Mouse (Mus musculus) ovary, postnatal 36 days (tissue): ENCODE measurements around the gene Apbb2.

Source experiments
- DNase-seq: peaks from one replicate; pipeline ENCODE4 v3.0.0; 2022; ENCODE audit warnings: low spot score, mixed read lengths

Gene Apbb2

DNA sequence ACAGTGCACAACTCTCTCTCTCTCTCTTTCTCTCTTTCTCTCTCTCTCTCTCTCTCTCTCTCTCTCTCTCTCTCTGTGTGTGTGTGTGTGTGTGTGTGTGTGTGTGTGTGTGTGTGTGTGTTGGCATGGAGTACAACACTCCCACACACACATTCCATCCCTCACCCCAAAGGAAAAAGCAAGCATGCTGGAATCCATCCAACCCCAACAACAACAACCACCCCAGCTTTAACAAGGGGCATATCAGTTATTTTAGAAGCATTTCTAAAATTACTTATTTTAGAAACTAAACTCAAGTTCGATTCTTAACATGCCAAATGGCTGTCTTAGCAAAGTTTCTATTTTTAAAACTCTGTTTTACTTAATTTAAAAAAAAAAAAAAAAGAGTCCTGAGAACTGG is 68.9 kb downstream of the Apbb2 start:
- no peak for DNase-seq

DNA sequence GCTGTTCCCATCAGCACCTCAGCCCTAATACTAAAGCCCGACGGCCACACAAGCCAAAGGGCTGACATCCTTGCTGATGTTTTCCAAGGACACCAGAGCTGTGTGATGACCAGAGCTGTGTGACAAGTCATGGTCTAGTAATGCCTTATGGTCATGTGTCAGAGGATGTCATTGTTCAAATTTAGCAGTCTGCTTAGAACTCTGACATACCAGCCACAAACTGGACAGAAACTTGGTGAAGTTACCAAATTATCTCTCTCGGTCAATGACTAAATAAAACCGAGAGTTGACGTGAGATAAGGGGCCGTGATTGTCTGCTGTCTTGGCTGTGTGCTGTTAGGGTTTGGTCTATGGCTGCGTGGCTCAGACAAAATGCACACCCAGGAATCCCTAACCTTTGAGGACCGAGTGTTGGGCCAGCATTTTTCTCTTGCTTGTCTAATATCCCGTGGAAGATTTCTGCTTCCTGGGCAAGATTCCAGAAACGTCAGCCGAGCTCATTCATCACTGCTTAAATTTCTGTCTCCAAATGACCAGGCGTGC is 71.5 kb downstream of the Apbb2 start:
- DNase-seq = peak; percentile 22

DNA sequence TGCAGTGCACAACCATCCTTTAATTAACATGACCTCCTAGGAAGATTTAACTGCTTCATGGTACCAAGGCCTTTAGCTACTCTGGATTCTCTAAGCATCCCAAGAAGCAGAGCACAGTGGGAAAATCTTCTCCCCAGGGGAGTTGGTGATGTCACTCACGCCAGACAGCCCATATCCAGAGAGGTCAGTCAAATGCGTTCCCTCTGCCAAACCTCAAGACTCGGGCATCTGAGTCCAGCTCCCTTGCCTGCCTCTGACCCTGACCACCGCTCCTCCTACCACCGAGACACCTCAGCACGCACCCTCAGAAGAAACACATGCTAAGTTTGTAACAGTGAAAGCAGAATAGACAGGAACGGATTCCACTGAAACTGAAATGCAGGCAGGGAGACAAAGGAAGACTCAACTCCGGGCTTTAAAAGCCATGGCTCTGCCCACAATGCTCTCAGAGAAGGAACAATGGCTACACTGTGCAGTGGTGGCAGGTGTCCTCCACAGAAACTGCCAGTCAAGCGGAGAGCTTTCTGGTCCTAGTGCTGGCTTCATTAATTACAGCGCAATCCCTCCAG is 72.9 kb downstream of the Apbb2 start:
- no peak for DNase-seq

DNA sequence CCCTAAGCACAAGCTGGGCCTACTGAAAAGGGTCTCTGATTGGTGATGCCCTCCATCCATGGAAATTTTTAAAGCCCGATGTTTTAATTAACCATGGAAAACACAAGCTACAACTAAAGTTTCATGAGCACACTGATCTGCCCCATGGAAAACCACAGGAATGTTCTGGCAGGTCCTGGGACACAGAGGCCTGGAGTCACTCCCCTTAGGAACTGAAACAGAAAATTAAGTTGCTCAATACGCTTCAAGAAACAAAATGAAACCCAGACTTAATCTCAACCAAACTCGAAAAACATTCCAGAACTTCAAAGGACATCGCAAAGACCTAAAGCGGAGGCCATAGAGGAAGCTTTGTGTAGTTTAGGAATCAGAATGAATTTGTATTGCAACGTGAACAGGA is 74.8 kb downstream of the Apbb2 start:
- DNase-seq = no peak

DNA sequence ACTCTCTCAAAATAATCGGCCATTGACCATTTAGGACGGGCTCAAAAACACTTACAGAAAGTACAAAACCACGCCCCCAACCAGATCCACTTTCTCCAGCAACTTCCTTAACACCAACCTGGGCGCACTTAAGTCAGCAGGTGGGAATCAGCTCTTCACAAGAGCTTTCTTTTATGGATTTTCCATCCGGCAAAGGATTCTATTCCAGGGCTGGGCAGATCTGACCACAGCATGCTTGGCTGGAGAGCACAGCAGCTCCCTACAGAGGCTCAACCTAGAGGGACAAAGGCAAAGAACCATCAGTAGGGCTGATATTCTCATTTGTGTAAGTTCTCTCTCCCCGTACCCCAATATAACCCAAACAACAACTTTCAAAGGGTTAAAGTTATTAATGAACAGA is 75.2 kb downstream of the Apbb2 start:
- no peak for DNase-seq

DNA sequence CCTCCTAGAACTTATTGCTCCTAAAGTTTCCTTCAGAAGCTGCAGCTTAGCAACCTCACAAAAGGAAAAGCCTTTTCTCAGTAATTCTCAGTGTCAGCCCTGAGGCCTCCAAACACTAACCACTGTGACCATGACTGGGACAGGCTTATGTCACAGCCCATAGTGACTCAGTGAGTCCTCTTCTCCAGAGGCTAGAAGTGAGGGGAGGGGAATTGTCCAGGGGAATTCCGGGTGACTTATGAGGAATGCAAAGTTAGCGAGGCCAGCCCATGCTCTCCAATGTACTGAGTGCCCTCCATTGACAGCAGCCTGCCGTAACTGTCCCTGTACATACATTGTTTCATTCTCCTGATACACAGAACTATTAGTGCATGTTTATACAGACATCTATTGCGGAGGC is 76.1 kb downstream of the Apbb2 start:
- DNase-seq = no peak

DNA sequence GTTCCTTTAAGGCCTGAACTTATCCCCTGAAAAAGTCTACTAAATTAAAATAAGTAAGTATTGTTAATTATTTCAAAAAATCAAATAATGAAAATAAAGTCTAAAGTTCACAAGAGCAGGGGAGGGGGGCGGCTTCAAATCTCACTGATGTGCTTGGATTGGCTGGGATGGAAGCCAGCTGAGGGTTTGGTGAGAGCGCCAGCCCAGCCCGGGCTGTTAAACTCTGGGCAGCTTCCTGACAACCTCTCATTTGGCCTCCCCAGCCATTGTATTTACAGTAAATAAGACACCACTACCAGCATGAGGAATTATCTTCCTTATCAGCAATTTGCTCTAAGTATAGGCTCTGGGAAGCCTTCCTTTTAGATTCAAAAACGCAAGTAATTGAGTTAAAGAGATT is 77.2 kb downstream of the Apbb2 start:
- DNase-seq = no peak

DNA sequence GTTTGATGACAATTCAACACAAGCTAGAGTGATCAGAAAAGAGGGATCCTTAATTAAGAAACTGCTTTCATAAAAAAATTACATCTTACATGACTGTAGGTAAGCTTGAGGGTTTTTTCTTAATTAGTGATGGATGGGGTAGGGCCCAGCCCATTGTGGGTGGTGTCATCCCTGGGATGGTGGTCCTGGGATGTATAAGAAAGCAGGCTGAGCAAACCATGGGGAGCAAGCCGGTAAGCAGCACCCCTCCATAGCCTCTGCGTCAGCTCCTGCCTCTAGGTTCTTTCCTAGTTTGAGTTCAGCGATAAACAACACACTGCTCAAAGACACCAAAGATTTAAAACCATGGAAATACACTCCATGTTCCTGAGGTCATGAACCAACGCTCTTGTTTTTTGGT is 78.3 kb downstream of the Apbb2 start:
- no peak for DNase-seq

DNA sequence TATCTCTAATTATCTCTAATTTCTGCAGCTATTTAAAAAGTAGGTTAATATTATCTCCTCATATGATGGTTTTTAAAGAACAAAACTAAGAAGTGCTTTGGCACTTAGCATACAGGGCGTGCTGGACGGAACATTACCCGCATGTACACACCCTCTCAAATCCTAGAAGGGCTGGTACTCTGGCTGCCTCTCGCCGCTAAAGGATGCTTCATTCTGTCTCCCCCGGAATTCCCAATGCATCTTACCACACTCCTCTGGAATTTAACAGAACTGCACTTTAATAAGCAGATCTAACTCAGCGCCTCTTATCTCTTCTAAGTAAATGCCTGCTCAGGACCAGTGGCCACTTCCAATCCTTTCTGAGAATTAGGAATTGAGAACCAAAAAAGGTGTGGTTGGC is 80.8 kb downstream of the Apbb2 start:
- no peak for DNase-seq

DNA sequence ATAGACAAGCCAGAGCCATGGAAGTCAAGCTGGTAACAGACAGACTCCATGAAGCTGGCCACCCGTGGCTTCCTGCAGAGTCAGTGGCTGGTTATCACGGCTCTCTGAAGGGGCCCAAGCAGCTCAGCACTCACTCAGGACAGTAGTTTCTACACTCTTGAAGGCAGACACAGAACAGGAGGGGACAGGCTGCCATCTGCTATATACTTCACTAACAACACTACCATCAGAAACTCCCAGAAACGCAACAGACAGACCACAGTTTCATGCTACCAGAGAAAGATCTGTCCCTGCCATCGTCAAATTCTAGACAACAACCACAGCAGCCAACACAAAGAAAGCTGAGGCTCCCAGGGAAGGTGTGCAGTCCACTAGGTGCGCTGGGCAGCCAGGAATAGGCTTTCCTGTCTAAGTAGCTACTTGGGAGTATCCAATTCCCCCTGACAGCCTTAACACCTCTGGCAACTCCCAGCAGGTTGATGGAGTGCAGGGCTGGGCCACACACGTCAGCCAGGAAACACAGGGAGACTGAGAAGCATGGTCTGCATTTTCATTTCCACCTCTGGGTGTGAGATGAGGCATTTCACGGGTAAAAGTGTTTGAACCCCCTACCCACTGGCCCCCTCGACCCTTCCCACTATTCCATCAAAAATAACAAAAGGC is 81.8 kb downstream of the Apbb2 start:
- no peak for DNase-seq

DNA sequence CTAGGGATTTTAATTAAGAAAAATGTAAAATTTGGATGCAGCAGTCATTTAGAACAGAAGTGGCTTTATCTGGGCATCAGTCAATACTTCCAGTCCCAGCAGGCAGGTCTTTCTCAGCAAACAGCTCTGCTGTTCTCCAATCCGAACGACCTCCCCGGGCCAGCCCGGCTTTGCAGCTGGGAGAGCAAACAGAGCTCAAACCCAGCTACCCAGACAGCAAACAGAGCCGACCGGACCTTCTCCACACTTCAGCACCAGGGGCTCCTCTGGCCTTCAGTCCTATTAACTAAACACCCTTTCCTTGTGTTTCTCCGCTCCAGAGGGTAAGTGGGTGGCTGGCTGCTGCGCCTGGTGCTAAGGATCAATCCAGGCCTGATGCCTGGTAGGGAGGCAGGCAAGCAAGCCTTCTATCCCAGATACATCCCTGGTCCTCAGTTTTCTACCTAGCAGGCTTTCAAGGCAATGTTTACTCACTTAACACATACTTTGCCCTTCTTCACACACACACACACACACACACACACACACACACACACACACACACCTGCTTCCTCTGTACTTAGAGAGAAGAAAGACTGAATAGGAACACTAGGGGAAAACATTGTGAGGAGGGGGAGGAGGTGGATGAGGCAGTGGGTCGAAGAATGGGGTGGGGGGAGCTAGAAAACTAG is 82.9 kb downstream of the Apbb2 start:
- DNase-seq = no peak

DNA sequence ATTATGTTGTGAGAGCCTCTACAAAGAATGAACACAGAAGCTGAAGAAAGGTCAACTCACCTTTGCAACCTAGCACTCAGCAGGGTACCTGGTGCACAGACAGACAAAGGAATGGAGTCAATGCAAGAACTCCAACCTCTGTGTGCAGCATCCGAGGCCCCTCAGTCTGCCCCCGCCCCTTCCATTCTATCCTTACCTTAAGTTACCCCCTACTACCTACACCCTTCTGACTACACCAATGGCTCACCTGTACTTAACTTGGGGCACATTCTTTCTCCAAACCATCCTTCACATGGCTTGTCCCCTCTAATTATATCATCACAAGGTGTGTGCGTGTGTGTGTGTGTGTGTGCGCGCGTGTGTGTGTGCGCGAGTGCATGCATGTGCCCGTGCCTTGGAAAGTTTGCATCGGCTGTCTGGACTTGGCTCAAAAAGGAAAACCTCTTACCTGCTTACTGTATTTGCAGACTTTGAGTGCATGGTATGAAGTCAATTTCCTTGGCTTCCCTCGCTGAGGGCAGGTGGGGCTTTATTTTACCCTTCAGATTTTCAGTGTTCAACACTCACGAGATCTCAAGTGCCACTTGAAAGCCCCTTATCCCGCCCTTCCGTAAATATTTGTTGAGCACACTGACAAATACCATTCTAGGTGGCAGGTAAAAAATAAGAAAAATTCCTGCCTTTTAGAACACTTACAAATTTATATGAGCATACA is 84.7 kb downstream of the Apbb2 start:
- DNase-seq = no peak

DNA sequence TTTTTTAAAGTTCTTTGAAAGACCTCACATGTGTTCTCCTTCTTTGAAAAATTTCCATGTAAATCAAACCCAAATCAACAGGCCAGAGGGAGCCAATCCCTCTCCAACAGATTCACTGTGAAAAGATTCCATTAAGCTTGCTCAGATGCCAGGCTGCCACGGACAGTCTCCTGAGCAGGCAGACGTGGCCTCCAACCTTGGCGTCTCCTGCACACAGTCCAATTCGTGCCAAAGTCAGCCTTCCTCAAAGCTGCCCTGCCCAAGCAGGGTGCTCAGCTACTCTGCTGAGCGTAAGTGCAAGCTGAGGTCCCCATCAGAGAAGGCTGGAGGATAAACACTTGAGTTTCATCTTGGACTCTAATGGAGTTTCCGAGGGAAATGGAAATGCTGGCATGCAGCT is 85.8 kb downstream of the Apbb2 start:
- DNase-seq = no peak

DNA sequence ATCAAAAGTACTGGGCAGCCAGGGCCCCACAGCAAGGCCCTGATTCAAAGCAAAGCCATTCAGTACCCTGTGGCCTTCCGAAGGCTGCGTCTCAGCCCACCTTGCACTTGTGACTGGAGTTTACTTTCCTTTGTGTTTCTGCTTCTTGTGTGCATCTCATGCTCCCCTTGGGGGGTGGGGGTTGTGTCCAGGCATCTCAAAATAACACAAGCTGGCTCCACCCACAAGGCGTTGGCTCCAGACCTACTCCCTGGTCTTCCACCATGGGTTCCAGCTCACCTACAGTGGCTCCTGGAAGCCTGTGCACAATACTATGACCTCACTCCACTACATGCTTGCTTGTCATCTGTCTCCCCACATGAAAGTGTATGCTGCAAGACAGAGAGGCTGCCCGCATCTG is 88.2 kb downstream of the Apbb2 start:
- DNase-seq = no peak

DNA sequence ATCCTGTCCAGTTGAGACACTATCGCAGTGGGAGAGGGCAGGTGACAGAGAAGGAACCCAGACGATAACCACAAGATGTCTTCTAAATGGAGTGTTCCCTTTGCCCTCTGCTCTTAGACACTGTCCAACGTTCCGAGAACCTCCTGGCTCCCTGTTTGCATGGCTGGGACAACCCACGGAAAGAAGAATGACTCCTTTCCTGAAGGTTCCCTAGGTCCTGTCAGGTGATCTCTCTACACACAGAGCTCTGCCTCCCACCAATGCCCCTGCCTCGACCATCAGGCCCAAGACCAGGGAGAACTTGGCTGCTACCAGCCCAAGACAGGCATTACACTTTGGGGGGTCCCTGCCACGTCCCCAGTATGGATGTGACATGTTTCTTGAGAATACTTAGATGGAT is 89.0 kb downstream of the Apbb2 start:
- no peak for DNase-seq

DNA sequence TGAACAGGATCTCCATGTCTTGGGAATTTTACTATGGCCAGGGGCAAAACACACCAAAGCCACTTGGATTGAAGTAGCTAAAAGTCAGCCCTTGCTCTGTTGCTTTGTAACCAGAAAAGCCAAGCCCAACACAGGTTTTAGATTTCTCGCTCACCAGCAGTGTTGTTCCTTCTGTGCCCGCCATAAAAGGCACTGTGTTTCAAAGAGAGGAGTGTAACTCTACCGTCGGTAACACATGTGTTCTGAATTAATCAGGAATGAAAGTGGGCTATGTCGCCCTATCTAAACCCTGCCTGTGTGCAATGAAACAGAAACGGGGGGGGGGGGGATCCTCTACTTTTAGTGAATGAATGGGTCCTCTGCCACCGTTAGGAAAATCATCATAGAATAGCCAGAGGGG is 90.0 kb downstream of the Apbb2 start:
- DNase-seq = no peak

DNA sequence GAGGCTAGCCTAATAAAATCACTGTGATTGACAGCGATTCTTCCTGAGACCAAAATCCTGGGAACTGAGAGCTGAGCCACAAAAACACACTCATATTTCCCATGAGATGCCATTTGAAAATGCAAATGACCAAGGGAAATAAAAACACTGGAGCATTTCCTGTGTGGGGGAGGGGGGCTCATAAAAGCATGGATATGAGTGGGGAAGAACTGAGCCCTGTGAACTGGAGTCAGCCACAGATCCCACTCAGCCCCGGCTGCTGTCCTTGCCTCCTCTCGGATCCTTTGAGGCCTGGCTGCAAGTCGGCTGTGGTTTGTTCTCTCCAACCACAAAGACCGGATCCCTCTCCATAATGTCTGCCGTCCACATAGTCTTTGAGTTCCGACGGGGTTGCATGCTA is 91.5 kb downstream of the Apbb2 start:
- no peak for DNase-seq

DNA sequence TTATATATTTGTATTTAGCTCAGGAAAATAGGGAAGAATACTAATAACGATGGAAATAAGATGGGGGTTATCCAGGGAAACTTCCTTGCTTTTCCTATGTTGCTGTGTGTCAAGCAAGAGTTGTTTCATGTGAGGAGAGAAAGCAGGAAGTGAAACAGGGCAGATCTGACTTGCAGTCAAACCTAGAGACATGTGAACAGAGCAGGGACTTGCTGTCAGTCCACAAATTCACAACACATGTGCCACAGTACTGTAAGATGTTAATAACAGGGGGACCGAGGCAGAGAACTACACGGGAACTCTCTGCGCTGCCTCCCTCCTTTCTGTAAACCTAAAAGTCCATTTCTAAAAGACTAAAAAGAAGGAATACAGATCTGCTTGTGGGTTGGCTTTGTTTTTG is 93.6 kb downstream of the Apbb2 start:
- DNase-seq = no peak

DNA sequence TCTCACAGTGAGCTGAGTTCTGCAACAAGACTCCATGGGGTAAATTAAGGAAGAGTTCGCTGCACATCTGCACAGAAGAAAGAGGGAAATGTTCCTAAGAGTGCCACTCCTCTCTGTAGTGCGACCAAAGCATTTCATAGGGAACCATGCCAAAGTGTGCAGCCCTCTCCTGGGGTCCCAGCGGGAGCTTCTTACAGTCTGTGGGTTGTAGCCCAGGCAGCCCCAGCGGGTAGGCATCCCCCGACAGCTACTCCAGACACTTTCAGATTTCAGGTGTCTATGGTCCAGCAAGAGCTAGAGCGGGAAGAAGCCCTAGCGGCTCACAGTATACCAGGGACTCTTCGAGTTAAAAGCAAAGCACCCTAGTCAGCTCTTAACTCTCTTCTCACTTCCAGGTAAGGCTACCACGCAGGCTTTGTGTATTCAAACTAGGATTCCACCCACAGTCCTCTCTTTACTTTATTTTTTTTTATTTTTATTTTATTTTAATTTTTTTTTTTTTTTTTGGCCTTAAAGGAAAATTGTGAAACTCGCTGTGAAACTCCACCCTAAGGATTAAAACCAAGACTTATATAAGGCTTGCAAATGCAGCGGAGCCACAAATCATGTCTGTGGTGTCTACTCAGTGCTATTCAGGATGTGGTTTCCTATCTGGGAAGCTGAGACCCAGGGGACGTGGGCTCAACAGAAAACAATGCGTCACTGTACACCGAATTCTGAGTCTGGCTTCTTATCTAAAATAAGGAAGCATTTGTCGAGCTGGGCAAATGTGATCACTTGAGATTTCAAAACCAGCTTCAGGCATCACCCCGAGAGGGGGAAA is 94.7 kb downstream of the Apbb2 start:
- DNase-seq = no peak

DNA sequence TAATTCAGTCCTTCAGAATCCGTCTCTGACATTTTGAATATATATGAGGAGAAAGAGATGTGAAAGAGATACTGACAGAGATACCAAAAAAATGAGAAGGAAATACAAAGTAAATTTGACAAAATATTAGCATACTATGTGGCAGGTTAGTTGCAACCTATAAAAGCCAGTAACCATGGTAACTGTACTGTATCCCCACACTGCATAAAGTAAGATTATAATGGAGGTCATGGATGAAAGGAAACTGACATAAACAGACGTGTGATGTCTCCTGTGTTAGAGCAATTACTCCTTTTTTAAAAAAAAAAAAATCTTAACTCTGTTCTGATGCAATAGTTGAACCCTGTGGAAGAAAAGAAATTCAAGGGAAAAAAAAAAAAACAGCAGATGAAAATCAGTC is 97.3 kb downstream of the Apbb2 start:
- DNase-seq = no peak

DNA sequence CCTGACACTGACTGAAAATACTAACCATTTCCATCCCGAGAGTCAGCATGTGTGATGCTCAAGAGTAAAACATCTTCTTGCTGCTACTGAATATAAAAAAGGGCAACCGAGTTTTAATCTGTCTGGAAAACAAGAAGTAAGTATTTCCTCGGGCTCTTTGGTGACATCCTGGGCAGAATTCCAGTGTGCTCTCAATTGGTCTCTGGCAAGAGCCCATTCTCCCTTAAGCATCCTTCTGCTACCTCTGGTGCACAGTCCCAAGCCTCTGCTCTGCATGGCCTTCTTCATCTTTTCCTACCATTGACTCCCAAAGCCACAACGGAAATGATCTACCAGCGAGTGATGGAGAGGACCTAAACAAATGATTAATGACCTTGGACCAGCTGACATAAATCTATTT is 99.1 kb downstream of the Apbb2 start:
- no peak for DNase-seq

DNA sequence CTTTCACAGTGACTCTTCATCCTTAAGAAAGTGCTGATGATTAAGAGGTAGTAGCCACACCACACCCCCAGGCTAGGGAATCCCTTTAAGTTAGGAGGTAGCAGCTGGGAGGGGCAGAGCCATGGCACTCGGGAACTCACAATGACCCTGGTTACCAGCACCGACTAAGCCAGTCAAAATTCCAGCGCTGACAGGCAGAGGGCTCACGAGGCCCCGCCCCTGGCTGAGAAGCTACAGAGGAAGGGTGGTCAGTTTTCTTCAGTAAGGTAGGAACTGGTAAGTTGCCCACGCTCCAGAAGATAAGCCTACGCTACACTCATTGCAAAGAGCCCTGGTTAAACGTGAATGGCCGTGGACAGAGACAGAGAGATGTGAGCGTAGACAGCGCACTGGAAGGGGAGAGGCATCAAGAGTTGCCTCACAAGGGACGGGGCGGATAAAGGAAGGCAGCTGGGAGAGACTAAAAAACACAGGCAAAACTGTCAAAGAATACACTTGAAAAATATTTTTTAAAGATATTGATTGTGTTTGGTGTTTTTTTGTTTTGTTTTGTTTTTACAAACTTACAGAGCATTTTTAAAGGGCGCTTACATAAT is 100.1 kb downstream of the Apbb2 start:
- DNase-seq = peak; percentile 16
